Mouse (Mus musculus): ENCODE results near the gene Med16. TPM values are rescaled to one million over a fixed set of nuclear protein-coding genes. Genes with fewer than 3 reads are reported as not detected.
A peak's percentile ranks its signal among the peaks of the same experiment; 100 is the strongest.

The Med16 gene
- total and polyA plus RNA-seq, 3 experiments = 10.2 to 22.8 (median 12.1) TPM

GRCm38 (mm10) chr10:79936284-79936910 is 27.7 kb upstream of the Med16 start:
- Histone ChIP-seq H3K36me3 (replicated peaks in 1 of 2; ENCODE audit: control insufficient read depth in 1 of 2, insufficient read depth in 1 of 2, low read length in 1 of 2) (peaks cover 66 to 91% of the 10 kb centered on the region in 2 experiments), H3K27me3 (replicated peaks) (no peaks in the 10 kb centered on the region), H3K9ac (ENCODE audit: insufficient read depth, low read depth) (peak overlapping the region; percentile 43), H3K4me2 (ENCODE audit: insufficient read depth, low read depth, poor library complexity, severe bottlenecking) (peak overlapping the region; percentile 33), H3K4me3 (replicated peaks in 1 of 3; ENCODE audit: low read depth in 2 of 3, low read length in 2 of 3, poor library complexity in 1 of 3) (peak overlapping the region in 1 of 3 experiments; percentile 40), H3K79me2 (replicated peaks; ENCODE audit: control insufficient read depth, extremely low read depth, insufficient read depth, poor library complexity, severe bottlenecking) (peaks cover 87% of the 10 kb centered on the region), H3K9me3 (replicated peaks; ENCODE audit: low read length) (no peaks in the 10 kb centered on the region), H3K4me1 (ENCODE audit: control insufficient read depth in 1 of 2, insufficient read depth in 2 of 2) (peaks cover 73 to 96% of the 10 kb centered on the region in 2 experiments), H3K27ac (ENCODE audit: insufficient read depth, low read depth) (peak overlapping the region; percentile 97)
- no peak for TF ChIP-seq USF2 (conservative IDR thresholded peaks at IDR 0.05; ENCODE audit: low read depth, low read length)
- TF ChIP-seq UBTF (IDR thresholded peaks at IDR 0.05; ENCODE audit: low read depth, low read length) = 0 out of 2 replicates have a peak, but pooled peaks have one; percentile 58
- no peak for TF ChIP-seq TBP (conservative IDR thresholded peaks at IDR 0.05; ENCODE audit: low read depth, low read length)
- no peak for TF ChIP-seq NRF1 (IDR thresholded peaks at IDR 0.05; ENCODE audit: low read depth, low read length)
- TF ChIP-seq JUN (IDR thresholded peaks at IDR 0.05; ENCODE audit: insufficient read depth, low read depth, low read length) = no peak
- TF ChIP-seq MEF2A (IDR thresholded peaks at IDR 0.05; ENCODE audit: borderline replicate concordance, low read depth, low read length) = no peak
- no peak for TF ChIP-seq ZMIZ1 (IDR thresholded peaks at IDR 0.05; ENCODE audit: low read depth, low read length)
- no peak for TF ChIP-seq ZKSCAN1 (IDR thresholded peaks at IDR 0.05; ENCODE audit: borderline replicate concordance, low read depth, low read length)
- TF ChIP-seq MAFK (IDR thresholded peaks at IDR 0.05; ENCODE audit: insufficient replicate concordance, low read length) = no peak
- TF ChIP-seq TCF12 (IDR thresholded peaks at IDR 0.05; ENCODE audit: low read depth, low read length) = 0 out of 2 replicates have a peak, but pooled peaks have one; percentile 6
- peak; percentile 66 for TF ChIP-seq MXI1 (IDR thresholded peaks at IDR 0.05; ENCODE audit: low read depth, low read length)
- no peak for TF ChIP-seq ZNF384 (IDR thresholded peaks at IDR 0.05; ENCODE audit: low read depth, low read length)
- no peak for TF ChIP-seq EP300 (IDR thresholded peaks at IDR 0.05; ENCODE audit: low read length)
- TF ChIP-seq SIN3A (IDR thresholded peaks at IDR 0.05; ENCODE audit: low read length) = peak; percentile 48; the same call in 1 of the 2 replicates
- no peak for TF ChIP-seq ETS1 (conservative IDR thresholded peaks at IDR 0.05; ENCODE audit: low read depth, low read length)
- peak; percentile 47; the same call in 1 of the 2 replicates for TF ChIP-seq MAX (IDR thresholded peaks at IDR 0.05; ENCODE audit: low read length)
- peak; percentile 81 for TF ChIP-seq BHLHE40 (IDR thresholded peaks at IDR 0.05; ENCODE audit: low read depth, low read length)
- TF ChIP-seq CHD1 (IDR thresholded peaks at IDR 0.05; ENCODE audit: low read depth, low read length) = 0 out of 2 replicates have a peak, but pooled peaks have one; percentile 54
- 0 out of 2 replicates have a peak, but pooled peaks have one; percentile 44 for TF ChIP-seq POLR2AphosphoS2 (IDR thresholded peaks at IDR 0.05; ENCODE audit: low read depth, low read length)
- dilution Hi-C loops (cut with MboI; ENCODE audit: extremely low pct_ligation_motif_present, extremely low pct_unique_long_range_greater_than_20kb, low sequenced_read_pairs) = no loop called here
- in situ Hi-C loops (cut with MboI; ENCODE audit: low pct_ligation_motif_present, low pct_unique_long_range_greater_than_20kb, low sequenced_read_pairs) = no loop called here
- no peak for DNase-seq (ENCODE audit: extremely low read depth)
